Mouse (Mus musculus): ENCODE results near the gene Ephb1.

The Ephb1 gene

DNA sequence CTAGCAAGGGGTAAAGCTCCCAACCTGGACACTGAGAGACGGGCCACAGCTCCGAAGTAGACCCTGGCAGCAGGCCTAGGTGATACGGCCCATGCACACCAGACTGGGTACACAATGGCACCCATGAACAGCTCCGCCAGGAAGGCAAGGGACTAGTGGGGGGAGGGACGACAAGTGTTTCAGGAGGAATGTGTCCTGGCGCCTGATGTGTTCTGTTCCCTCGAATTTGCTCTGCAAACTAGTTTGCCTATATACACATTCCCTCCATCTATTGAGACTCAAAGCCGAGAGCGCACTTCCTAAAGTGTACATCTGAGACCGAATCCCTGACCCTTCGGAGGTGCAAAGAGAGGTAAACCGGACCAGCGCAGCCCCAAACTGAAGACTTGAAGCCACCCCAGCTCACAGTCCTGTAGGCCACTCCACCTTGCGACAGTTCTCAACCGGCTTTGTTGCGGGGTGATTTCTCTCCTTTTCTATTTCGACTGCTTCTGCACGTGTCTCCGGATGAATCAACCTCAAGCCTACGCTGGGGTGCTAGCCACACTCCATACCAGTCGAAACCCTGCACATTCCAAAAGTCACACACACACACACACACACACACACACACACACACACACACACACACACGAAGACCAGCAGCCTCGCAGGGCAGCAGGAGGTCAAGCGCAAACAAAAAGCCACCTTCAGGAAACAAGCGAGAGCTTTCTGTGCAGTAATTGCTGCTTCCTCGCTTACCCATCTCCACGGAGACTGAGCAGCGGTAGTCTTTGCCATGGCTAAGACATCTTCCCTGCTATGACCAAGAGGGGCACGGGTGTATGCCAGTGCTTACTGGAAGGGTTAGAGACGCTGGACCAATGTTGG is 2.1 kb downstream of the Ephb1 start:
- DNase-seq (ENCODE audit: low read depth in 2 of 2, low spot score in 2 of 2): no peak

DNA sequence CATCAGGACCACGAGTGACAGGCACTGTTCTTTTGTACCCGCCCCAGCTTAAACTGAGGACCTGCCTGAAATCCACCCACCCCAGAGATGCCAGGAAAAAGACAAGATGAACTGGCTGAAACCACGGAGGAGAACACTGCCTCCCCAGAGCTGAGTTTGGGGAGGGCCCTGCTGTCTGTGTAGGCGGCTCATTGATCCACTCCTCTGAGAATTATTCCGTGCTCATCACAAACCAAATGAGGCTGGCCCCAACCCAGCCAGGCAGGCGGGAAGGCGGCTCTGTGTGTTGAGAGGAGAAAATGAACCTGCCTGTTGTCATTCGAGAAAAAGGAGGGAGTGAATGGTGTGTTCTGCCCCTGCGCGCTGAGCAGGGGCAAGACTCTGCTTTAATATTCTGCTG is 2.8 kb downstream of the Ephb1 start:
- no peak for DNase-seq (ENCODE audit: low read depth in 2 of 2, low spot score in 2 of 2)

DNA sequence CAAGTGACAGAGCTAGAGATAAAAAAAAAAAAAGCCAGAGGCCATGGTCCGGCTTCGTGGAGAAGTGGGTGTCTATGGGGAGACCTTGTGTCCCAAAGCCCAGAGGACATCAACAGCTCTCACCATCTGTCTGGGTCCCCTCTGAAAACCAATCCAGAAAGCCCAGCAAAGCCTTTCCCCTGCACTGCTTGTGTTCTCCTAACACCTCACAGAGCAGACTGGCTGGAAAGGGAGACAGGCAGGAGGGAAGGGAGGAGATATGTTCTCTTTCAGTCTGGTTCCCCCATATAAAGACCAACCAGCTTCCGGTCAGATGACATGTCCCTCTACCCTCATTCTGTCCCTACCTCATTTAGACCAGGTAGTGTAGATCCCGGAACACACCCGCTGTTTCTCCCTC is 3.3 kb downstream of the Ephb1 start:
- DNase-seq (ENCODE audit: low read depth in 2 of 2, low spot score in 2 of 2): no peak

DNA sequence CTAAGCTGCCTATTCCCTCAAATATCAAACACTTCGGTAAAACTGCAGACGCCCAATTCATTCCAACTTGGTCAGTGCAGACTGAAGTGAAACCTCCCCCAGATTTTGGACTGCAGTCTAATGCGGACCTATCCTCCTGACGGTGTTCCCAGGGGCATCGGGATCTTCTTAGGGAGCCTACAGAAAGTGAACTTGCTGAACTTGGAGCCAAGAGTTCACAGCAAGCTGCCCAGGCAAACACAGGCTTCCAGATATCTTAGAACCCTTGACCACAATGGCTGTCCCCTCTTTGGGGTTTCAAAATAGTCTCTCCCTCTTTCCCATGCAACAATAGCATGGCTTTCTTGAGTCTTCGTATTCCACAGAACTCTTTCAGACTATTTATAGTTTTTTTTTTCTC is 3.8 kb downstream of the Ephb1 start:
- no peak for DNase-seq (ENCODE audit: low read depth in 2 of 2, low spot score in 2 of 2)

DNA sequence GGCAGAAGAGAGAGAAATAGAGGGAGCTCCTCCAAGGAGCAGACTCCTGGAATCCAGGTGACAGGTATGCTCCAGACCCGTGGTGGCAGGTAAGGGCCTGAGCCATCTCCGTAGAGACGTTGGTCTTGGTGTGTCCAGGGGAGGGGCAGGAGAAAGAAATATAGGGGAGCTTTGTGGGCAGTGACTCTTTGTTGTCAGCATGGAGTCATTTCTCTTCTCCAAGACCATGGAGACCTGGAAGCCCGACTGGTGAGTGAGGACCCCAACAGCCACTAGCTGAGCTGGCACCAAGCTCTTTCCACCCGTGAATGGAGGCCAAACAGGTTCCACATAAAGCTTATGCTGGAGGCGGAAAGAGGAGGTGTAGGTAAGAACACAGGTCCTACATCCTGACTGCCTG is 4.4 kb downstream of the Ephb1 start:
- no peak for DNase-seq (ENCODE audit: low read depth in 2 of 2, low spot score in 2 of 2)

DNA sequence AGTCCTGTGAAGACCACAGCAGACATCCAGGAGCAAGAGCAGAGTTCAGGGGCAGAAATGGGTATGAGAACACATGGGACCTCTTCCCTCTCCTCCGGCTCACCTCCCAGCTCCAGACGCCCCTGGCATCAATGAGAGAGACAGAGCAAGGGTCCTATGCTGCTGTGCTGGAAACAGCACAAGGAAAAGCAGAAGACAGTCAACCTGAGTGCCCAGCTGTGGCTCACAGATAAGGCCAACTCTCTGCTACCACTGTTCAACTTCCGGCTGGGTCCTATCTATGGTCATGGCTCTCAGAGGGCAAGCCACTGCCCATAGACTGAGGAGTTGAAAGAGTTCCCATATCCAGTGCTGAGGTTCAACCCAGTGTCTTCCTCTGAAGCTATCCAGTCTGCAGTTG is 7.7 kb downstream of the Ephb1 start:
- no peak for DNase-seq (ENCODE audit: low read depth in 2 of 2, low spot score in 2 of 2)

DNA sequence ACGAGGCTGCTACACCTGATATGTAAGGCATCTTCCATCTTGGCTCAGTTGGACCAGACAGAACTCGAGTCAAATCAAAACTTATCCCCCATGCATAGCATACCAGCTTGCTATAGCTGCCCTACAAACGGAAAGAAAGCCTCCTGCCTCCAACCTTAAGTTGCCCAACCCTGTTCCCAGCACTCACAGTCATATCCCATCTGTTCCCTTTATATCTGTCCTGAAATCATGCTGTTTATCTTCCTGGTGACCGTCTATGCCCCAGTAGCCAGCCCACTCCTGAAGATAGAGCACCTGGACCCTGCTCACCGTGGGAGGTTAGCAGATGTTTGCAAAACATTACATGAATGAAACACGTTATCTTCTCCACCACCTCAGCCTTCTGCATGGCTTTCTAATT is 9.0 kb downstream of the Ephb1 start:
- DNase-seq (ENCODE audit: low read depth in 2 of 2, low spot score in 2 of 2): no peak

DNA sequence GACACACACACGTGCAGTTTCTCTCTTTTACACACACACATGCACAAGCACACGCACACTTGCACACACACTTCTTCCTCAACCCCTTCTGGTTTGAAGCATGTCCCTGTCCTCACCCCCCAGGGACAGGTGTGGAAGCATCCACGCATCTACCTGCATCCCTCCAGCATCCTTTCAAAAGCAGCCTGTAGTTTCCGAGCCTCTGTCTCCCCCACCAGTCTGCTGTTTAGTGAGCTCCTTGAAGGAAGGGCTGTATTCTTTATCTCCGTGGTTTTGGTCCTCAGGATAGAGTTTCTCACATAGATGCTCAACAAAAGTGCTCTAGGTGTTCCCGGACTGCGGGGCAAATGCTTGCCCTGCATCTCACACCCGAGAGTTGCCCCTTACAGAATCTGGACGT is 9.4 kb downstream of the Ephb1 start:
- DNase-seq (ENCODE audit: low read depth in 2 of 2, low spot score in 2 of 2): no peak

DNA sequence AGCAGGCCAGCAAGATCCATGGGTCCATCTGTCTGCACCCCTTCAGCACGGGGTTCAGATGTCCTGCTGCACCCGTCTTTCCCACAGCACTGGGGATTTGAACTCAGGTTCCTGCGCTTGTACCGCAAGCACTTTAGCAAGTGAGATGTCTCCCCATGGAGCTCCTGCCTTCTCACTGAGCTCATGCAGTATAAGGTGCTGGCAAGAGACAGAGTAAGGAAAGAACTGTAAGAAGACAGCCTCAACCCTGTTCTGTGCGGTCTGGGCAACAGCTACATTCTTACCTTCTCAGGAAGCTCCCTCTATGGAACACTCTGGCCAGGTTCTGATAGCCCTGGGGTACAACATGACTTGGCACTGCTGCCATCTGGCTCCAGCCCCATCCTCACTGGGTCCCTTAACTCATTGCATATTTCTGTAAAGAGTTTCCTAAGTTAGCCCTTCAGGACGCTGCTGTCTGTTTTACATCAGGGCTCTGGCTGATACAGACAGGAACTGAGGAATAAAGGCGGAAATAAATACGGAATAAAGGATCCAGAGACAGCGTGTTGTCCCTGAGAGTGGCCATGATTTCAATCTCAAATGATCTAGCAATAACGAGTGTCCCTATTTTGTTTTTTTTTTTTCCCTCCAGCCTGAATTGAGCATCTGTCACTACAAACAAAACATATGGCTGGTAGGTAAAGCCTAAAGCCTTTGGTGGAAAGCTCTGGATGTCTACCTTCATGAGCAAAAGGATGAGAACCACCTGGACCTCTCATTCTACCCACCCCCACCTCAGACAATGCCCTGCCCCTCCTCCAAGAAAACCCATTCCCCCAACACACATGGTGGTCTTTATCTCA is 10.2 kb downstream of the Ephb1 start:
- no peak for DNase-seq (ENCODE audit: low read depth in 2 of 2, low spot score in 2 of 2)

DNA sequence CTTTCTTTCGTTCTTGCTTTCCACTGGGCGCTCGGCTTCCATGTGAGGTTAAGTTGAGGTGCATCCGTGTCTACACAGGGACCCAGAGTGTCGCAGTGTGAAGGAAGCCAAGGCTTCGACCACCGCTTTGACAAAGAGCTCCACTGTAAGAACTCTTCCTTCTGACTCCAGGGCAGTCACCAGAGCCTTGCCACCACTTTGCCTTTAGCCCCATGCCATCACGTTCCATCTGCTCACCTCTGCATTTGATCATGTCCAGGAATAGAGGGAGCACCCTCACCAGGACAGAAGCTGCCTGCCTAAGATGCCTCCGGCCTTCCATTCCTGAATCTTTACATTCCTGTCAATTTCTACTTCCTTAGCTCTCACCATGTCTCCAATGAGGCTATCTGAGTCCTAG is 11.4 kb downstream of the Ephb1 start:
- no peak for DNase-seq (ENCODE audit: low read depth in 2 of 2, low spot score in 2 of 2)

DNA sequence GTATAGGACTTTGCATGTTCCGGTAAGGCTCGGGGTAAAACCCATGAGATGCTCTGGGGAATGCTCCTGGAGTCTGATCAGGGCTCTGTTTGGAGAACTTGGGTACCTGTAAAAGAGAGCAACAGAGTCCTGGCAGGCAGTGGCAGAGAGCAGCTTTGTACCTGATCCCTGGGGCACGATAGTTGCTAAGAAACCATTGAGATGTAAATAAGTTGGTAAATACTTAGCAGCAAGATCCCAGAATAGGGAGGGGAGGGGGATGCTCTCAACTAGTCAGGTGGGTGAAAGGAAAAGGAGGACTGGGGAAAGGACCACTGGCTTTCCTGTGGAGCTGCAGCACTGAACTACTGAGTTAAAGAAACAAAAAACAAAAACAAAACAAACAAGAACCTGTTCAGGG is 12.5 kb downstream of the Ephb1 start:
- no peak for DNase-seq (ENCODE audit: low read depth in 2 of 2, low spot score in 2 of 2)

DNA sequence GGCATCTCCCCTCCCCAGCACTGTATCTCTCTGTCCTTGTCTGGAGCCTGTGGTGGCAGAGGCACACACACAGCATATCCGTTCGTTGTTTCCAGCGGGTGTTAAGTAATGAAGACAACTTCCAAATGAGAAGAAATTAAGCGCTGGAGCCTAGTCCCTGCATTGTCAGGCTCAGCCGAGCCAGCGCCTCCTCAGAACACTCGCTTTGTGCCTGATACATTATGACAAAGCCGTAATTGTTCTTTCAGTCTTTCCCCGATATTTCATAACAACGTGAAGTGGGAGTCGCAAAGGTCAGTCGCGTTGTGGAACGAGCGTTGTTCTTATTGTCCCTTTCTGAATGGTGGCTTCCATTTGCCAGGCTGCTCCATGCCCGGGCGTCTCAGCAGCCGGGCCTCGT is 13.7 kb downstream of the Ephb1 start:
- no peak for DNase-seq (ENCODE audit: low read depth in 2 of 2, low spot score in 2 of 2)

DNA sequence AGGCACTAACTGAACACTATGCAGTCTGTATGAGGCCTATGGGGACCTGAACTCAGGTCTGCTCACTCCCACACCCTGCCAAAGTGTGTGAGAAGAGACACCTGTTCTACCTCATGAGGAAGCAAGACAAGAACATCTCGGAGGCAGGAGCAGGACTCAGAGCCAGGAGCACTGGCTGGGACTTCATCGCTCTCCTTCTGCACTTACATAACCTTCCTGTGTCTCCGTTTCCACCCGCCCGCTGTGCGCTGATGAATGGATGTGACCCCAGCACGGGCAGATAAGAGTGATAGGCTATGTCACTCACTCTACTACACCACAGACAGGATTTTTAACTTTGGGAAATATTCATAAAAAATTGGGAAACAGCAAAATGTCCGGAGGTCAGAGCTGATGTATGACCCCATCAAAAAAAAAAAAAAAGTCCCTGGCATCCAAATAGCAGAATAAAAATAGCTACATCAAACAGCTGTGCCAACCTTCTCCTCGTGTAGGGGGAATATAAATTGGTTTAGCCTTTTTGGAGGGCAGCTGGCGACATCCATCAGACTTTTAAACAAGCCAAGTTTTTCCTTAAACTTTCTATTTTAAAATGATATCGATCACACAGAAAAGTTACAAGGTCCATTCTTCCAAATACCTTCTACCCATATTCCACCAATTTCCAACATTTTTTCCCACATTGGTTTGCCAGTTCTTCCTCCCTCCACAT is 18.8 kb downstream of the Ephb1 start:
- no peak for DNase-seq (ENCODE audit: low read depth in 2 of 2, low spot score in 2 of 2)

DNA sequence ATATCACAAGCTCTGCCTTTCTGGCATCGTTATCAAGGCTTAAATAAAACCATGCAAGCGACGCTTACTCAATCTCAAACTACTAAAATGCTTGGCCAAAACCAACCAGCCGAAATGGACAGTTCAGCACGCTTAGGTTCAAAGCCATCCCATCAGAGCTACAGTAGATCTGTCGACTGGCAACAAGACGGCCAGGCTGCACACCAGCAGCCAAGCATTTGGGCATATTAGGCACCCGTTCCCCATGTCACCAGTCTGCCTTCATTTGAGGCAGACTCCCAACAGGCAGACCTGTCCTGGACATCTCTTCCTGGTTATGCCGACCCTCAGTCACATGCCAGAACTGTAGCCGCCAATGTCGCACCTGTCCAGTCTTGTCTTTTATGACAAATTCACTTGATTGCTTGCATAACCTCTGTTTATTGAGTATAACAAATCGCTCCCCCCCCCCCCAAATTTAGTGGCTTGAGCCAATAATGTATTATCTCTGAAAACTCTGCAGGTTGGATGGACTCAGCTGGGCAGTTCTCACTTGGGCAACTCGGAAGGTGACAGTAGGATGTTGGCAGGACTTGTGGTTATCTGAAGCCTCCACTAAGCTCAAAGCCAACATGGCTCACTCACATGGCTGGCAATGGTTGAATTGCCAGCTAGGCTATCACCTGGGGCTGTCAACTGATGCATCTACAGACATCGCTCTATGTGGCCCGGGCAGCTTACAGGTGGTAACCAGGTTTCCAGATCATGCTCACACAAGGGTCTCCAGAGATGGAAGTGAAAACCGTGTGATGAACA is 24.0 kb downstream of the Ephb1 start:
- DNase-seq (ENCODE audit: low read depth in 2 of 2, low spot score in 2 of 2): no peak

DNA sequence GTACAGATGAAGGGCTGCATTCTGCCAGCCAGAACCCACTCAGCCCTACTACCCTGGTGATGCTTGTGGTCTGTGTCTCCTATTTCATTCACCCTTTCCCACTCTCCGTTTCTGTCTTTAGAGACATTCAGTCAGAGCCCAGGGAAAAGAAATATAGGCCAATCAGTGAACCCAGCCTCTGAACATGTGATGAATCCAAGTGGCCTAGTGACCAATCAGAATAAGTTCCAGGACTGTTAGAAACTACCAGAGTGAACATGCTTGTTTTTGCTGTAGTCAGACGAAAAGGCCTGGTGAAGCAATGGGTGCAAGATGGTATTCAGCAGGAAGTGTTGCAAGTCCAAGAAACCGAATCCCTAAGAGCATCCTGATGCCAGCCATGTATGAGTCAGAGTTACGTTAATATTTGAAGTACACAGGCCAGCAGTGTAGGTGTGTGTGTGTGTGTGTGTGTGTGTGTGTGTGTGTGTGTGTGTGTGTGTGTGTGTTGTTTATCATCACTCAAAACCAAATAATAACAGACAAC is 26.8 kb downstream of the Ephb1 start:
- no peak for DNase-seq (ENCODE audit: low read depth in 2 of 2, low spot score in 2 of 2)

DNA sequence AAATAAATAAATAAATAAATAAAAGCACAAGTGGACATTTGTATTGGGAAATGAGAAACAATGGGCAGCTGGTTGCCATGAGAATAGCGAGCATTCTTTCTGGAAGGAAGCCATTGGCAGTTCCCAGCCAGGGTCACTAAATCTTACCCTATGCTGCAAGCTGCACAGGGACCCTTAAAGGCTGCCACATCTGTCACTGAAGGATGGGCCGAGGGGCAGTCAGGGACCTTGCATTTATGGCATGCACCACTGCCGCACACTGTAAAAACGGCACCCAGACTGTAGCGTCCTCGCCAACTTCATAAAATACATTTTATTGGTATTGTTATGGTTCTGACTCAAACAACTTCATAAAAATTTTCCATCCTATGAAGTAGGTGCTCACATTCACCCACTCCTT is 39.1 kb downstream of the Ephb1 start:
- DNase-seq (ENCODE audit: low read depth in 2 of 2, low spot score in 2 of 2): no peak

DNA sequence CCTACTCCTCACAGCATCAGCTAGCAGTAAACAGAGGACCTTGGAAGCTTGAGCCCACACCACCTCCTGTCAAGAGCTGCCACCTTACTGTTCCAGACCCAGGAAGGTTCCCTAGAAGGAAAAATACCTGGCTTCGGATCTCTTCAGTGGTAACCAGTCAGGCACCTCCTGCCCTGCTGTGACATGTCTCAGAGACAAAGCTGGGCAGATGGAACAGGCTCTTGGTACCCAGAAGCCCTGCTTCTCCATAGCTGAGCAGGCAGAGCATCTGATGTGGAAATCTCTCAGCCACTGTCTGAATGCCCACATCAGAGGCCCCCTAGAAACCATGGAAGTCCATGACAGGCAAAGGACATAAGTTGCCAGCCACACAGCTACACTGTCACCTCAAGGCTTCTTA is 39.7 kb downstream of the Ephb1 start:
- DNase-seq (ENCODE audit: low read depth in 2 of 2, low spot score in 2 of 2): no peak

DNA sequence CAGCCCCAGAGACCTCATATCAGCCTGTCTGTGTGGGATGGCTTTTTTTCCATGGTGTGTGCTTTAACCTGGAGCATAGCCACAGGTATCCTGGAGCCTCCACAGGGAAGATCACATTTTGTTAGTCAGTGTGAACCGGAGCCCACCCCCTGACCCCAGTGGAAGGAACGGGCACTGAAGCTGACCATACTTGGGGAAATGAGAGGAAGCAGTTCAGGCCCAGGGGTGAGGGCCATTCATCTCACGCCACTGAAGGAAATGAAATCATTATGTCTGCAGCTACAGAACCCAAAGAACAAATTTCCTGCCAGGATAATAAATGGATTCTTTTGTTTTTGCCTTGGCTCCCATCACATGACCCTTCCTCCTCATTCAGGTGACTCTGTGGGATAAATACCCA is 44.1 kb downstream of the Ephb1 start:
- DNase-seq (ENCODE audit: low read depth in 2 of 2, low spot score in 2 of 2): no peak

DNA sequence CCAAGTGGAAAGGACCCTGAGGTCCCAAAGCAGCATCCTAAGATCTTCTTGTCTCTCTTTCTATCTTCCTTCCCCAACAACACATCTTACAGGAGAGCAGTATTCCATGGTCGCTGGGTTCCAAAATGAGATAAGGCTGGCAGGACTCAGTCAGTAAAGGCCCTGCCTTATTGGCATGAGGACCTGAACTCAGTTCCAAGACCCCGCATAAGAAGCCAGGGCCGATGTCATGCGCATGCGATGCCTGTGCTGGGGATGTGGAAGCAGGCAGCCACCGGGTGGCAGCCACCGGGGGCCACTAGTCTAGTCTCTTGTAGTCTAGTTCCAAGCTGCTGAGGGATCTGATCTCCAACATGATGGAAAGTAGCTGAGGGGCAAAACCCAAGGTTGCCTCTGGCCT is 45.2 kb downstream of the Ephb1 start:
- no peak for DNase-seq (ENCODE audit: low read depth in 2 of 2, low spot score in 2 of 2)

DNA sequence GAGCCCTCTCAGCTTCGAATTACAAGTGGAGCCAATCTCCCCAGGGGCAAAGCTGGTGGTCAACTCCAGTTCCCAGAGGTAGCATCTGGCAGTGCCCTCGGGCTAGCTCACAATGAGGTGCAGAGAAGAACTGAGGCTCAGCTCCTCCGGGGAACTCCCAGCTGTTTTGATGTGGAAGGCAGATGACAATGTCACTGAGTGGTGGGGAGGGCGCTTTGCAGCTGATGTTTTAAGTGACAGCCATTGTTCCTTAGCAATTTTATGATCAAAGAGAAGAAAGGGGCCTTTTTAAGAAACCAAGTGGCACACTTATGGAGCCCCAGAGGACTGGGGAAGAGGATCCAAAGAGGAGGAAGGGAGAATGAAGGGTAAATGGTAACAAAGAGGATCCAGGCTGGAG is 46.8 kb downstream of the Ephb1 start:
- DNase-seq (ENCODE audit: low read depth in 2 of 2, low spot score in 2 of 2): no peak

Data from CD8-positive naive resting alpha-beta T cell, adult 2 months (primary cell).